Mouse (Mus musculus) heart, postnatal 25 days (tissue): ENCODE data around the gene Eml2. TPM values are rescaled to one million over a fixed set of nuclear protein-coding genes. Genes with fewer than 3 reads are reported as not detected.

ENCODE experiments used
- DNase-seq: peaks from one replicate; pipeline ENCODE4 v3.0.0; 2022; ENCODE audit warnings: low spot score
- intact Hi-C: fragments of 180-260 bp; cut with DNase I; formaldehyde crosslinking; loops from one replicate; pipeline ENCODE4 v1.15.1; 2025
- total RNA-seq, 2 experiments: library from RNA; stranded (reverse); gene quantifications; 2 replicates each; pipeline ENCODE4 v1.2.3; 2021

Gene Eml2
- total RNA-seq, 2 experiments from 2014 or later, result 37.1 to 37.8 TPM

DNA sequence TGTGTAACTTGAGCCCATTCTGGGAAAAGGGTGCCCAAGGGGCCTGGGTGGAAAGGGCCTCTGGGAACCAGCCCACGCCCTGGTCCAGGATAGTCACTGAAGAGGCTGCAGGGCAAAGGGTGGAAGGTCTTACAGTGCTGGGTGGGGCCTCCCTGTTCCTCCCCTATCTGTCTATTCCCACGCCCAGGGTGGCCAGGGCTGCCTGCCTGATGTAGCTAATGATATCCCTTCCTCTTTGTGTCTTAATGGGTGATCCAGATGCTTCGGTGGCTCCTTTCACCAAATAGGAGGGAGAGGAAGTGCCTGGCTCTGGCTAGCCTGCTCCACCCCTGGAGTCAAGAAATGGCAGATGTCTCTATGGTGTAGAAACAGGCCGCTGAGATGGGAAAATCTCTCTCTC lies 48.7 kb downstream of the Eml2 start:
- no peak for DNase-seq
- intact Hi-C loops, result no loop called here

DNA sequence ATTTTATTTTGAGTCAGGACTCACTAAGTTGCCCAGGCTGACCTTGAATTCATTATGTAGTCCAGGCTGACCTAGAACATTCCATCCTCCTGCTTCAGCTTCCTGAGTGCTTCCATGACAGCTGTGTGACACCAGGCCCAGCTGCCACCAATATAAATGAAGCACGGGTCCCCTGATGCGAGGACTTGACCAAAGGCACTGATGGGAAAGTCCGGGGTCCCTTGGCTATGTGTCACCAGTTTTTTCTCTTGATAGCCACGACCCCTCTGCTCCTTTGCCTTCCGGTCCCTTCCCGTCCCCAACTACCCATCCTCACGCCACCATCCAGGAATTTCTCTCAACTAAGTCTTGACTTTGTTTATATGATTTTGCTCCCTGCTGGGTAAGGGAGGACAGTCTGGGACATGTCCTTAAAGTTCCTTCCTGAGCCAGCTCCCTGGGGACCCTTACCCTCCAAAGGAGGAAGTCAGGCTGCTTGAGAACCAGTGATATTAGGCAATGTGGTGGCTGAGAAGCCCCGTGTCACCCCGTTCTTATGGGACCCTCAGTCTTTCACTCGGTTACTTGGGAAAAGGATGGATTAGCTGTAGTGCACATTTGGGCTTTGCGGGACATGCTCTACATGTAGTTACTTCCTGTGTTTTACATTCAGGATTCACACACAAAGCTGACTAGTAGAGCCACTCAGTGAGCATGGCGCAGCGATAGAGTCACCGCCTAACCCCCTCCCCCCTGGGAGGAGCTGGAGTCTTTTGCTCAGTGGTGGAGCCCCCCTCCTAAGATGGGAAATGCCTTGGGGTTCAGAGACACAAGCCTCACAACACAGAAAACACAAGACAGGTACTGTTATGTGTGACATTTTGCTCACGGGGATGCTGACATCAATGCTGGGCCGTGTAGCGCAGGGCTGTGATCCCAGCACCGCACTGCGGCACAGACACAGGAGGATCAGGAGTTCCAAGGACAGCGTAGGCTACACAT lies 50.9 kb downstream of the Eml2 start:
- no peak for DNase-seq
- intact Hi-C loops, result no loop called here

DNA sequence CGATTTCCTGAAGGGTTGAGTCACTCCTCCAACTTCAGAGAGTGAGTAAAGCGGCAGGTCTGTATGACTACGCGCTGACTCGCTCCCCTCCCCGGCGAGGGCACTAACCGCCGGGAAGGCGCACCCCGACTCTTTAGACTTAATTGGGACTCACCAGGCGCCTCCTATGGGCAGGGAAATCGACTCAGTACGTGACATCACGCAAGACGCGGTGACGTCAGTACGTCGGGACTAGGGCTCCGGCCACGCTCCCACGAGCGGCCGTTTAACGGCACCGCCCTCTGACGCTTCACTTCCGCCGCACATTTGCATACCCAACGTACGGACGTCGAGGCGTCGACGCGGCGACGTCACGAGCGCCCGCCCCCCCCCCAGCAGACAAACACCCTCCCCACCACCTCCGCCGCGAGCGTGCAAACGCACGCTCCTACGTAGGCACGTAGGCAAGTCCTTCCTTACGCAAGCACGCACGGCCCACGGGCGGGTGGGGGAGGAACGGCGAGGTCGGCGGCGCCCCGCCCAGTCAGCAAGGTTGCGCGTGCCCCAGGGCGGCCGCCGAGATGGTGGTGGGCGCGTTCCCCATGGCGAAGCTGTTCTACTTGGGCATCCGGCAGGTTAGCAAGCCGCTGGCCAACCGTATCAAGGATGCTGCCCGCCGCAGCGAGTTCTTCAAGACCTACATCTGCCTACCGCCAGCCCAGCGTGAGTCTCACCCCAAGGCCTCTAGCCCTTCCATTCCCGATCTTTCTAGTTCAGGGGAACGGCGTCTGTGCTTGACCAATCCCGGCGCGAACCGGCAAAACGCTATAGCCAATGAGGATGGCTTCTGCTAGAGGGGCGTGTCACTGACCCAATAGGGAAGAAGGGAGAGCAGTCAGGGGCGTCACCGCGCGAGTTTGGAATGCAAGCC lies 51.9 kb downstream of the Eml2 start, which contains the start of gene Opa3:
TSS of gene Opa3 (plus strand) at position 452 of the 910 bp plus-strand sequence.
- DNase-seq, result peak; percentile 99
- intact Hi-C loops, result no loop called here

DNA sequence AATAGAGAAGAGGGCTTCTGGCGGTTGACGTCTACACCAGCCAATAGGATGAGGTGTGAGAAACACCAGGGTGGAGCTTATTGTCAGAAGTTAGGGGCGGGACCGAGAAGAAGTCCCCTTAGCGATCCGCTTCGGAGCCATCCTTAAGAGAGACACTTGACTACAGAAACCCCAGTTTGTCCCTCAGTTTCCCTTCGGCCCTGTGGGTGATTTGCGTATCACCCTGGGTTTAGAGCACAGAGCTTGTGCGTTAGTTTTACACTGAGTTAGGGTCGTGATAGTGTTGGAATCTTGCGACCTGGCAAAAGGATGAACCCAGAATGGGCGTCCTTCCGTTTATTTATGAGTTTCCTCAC lies 52.5 kb downstream of the Eml2 start:
- intact Hi-C loops, result no loop called here
- no peak for DNase-seq

DNA sequence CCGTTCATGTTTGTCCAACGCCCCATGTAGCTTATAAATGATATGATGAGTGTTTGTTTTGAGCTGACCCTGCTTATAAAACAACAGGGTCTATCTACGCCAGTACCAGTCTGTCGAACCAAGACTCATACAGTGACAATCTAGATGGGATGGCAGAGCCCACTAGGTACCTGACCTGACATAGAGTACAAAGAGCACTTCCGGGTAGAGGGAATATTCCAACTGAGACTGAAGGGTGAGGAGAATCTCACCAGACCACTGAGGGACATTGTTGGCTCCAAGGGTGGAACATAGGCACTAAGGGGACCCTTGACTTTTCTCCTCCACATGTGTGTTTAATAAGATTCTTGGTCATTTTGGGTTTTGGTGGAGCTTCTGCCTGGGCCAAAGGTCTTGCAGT lies 53.2 kb downstream of the Eml2 start:
- DNase-seq, result no peak

DNA sequence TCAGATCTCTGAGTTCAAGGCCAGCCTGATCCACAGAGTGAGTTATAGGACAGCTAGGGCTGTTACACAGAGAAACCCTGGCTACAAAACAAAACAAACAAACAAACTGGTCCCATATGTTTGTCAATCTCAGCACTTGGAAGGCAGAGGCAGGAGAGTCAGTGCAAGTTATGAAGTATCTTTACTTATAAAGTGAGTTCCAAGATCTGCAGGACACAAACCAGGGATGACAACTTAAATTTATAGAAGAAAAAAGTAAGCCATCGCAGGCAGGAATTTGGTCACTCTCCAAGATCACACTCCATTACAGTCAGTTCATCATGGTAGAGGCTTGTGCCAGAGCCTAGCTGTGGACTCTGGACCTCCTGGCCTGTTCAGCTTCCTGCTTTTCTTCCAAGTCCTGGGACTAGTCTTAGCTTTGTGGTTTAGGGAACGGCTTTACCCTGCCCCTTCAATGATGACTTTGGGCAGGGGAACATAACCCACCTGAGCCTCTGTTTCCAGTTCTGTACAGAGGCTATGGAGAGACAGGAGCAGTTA lies 53.9 kb downstream of the Eml2 start:
- DNase-seq, result no peak
- intact Hi-C loops, result no loop called here

More for the DNA sequence above, 53.2 kb downstream of the Eml2 start:
- intact Hi-C loops, result no loop called here

DNA sequence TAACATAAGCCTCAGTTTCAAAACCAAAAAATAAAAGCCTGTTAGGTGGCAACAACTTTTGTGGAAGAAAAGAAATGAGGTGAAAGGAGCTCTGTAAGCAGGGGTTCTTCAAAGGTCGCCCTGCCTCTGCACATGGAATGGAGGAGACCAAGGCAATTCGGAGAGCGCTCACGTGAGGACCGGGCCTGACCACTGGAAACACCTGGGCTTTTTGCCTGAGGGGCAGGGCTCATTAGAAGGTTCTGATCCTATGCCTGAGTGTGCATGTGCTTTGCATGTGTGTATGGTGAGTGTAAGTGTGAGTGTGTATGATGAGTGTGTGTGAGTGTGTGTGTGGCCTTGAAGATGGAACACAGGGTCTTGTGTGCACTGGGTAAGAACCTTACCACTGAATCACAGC lies 54.7 kb downstream of the Eml2 start:
- intact Hi-C loops, result no loop called here

DNA sequence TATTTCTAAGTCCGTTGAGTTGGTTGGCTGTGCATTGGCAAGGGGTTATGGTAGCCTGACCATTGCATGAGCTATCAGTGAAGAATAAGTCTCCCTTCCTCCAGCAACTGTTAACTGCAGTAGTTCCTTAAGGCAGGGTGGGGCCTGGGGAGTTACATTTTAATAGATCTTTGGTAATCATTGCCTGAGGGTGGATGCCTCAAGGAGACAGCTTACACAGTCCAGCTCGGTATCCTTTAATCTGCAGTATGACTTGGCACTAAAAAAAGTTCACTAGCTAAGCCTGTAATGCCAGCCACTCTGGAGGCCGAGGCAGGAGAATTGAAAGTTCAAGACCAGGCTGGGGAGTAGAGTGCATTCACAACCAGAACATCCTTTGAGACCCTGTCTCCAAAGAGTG lies 55.6 kb downstream of the Eml2 start:
- intact Hi-C loops, result no loop called here
- no peak for DNase-seq

More for the DNA sequence above, 54.7 kb downstream of the Eml2 start:
- DNase-seq, result no peak

DNA sequence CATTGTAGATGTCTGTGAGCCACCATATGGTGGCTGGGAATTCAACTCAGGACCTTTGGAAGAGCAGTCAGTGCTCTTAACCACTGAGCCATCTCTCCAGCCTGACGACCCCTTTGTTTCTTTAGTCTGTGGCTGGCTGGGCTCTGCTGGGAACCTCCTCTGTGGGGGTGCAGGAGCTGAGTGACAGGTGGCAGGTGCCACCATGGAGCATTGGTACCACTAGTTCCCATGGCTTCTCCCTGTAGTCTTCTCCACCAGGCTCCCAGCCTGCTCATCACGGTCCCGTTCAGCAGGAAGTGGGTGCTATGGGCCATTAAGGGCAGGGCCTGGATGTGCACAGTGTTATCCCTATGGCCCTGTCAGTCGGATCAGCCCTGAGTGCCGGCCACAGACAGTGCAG lies 58.4 kb downstream of the Eml2 start:
- intact Hi-C loops, result no loop called here
- no peak for DNase-seq

DNA sequence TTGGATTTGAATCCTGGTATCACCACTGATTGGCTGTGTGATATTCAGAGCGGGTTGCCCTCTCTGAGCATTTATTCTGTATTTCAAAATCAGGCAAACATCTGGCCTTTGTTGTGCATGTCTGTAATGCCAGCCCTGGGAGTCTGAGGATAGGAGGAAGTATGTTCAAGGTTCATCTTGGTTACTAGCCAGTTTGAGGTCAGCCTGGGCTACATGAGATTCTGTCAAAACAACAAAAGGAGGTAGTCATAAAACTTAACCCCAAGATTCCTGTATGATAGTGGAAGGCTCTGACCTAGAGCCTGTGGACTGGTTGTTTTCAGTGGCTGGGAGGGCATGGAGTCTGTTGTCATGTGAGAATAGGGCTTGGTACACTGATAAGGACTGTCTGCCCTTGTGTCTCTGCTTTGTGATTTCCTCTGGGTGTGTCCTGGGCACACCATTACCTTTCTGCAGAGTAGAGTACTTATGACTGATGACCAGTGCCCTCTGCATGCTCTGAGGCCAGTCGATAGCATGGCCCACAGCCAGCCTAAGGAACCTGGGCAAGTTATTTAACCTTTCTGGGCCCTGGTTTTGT lies 59.0 kb downstream of the Eml2 start:
- no peak for DNase-seq
- intact Hi-C loops, result no loop called here

DNA sequence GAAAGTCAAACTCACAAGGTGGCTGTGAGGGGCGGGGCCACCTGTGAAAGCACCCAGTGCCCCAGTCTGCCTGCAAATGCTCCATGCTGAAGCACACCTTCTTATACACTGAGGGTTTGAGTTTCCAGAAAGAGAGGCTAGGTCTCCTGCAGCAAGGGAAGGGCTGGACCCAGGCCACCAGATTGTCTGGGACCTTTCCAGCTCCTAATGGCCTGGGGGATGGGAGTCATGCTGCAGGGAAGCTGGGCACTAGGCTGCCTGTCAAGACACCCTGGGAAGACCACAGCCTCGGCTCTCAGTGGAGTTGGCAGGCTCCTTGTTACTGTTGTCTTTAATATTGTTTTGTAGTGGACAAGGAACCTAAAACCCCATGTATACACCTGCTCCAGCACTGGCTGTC lies 60.2 kb downstream of the Eml2 start:
- no peak for DNase-seq
- intact Hi-C loops, result no loop called here

DNA sequence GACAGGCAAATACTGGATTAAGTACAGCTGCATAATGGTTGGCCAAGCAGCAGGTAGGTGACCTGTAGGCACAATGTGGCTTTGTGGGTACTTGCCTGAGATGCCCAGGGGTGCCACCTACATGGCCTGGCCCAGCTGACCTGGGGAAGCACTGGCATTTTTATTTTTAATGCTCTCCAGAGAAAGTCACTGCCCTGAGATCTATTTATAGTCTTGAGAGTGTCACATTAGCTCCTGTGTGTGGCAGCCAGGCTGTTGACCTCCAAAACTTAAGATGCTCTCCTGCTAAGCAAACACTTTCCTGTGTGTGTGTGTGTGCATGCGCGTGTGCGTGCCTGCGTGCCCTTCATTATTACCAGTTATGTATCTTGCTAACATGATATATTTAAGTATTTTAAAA lies 62.1 kb downstream of the Eml2 start:
- DNase-seq, result no peak
- intact Hi-C loops, result loop anchor here (2.0 kb wide), 1 partner anchor 104 kb away; no protein-coding TSS in a partner anchor

DNA sequence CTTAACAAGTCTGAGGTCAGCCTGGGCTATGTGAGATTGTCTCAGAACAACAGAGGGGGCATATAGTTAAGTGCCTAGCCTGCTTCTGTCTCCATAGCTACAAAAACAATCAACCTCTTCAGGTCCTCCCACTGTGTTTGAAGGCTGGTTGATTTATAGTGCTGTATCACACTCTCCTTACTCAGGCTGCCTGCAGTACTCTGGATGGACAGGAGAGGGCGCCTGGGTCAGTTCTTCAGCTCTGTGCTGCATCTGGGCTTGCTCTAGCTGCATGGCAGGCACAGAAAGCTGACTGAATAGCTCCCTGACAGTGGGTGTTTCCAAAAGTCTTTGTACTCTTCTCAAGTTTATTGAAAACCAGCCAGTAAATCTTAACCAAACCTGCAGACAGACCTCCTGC lies 63.2 kb downstream of the Eml2 start:
- intact Hi-C loops, result loop anchor here (1.0 to 2.0 kb wide), 2 partner anchors 42 to 103 kb away; no protein-coding TSS in a partner anchor
- peak; percentile 63 for DNase-seq

DNA sequence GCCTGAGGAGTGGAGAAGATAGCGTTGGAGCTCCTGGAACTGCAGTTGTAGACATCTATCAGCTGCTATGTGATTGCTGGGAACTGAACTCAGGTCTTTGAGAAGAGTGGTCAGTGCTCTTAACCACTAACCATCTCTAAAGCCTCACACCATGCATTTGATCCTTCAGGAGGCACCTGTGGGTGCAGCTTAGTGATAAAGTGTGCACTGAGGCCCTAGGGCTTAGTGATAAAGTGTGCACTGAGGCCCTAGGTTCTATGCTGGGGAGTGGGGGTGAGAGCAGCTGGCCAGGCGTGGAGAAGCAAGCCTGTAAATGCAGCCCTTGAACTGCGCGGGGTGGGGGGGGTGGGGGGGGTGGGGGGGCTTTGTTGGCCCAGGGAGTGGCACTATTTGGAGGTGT lies 63.8 kb downstream of the Eml2 start:
- no peak for DNase-seq

DNA sequence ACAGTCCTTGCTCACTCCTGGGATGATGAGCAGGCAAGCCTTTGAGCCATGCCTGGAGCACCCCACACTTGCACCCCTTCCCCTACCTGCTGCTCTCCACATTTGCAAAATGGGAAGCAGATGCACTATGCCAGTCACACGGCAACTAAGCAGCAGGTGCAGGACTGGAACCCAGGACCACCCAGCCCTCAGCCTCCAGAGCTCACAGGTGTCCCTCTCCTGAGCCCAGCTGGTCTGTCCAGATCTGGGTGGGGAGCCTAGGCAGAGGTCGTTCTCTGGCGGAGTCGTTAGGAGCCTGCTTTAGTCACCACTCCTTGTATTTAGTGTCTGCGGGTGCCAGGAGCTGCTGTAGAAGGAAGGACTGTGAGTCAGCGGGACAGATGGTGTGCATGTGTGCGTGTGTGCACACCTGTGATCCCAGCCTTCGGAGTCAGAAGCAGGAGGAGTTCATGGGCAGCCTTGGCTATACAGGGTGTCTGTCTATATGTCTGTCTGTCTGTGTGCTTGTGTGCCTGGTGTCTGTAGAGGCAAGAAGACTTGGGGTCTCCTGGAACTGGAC lies 64.8 kb downstream of the Eml2 start:
- intact Hi-C loops, result no loop called here
- DNase-seq, result no peak

More for the DNA sequence above, 63.8 kb downstream of the Eml2 start:
- intact Hi-C loops, result loop anchor here (1.0 to 2.0 kb wide), 2 partner anchors 41 to 103 kb away; no protein-coding TSS in a partner anchor

DNA sequence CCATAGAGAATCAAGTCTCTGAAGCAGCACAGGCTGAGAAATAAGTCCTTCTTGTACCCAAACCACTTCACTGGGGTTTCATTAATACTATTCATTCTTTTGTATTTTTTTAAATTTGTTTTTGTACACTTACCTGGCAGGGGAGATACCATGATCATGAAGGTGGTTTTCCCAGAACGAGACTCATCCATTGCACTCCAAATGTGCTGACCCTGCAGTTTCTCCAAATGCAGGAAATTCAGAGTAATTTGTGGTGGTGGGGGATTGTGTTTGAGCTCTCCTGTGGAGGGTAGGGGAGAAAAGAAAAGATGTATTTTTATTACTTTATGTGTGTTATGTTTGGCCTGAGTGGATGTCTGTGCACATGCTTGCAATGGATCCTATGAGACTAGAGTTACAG lies 65.8 kb downstream of the Eml2 start:
- intact Hi-C loops, result no loop called here
- DNase-seq, result no peak

DNA sequence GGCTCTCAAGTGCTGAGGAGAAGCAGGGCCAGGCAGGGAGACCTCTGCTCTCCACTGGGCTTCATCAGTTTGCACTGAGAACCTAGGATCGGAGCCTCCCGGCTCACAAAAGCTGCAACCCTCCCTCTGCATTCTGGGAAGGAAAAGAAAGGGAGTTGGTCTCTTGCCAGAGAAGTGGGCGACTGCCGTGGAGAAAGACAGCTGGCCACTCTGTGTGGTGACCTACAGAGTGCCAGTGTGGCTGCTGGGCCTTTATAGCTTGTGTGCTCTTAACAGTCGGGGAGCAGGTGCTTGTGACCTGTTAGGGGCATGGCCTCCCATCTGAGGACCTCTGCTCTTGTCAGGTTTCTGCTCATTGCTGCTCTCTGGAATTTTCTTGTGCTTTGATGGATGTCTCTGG lies 67.6 kb downstream of the Eml2 start:
- intact Hi-C loops, result no loop called here
- DNase-seq, result no peak

DNA sequence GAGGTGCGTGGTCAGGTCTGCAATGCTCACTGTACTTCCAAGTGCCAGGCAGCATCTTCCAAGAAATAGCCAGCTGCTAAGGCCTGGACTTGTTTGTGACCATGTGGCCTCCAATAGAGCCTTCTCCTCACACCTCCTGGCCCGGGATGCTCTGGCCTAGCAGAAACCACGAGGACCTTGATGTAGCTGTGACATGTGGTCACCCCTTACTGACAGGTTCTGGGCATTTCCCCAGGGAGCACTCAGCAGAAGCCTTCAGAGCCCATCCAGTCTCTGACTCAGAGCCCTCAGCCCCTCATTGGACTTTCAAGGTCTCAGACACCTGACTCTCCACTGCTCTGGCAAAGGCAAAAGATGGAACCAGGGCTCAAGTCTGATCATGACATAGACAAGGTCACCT lies 68.9 kb downstream of the Eml2 start:
- no peak for DNase-seq
- intact Hi-C loops, result no loop called here

DNA sequence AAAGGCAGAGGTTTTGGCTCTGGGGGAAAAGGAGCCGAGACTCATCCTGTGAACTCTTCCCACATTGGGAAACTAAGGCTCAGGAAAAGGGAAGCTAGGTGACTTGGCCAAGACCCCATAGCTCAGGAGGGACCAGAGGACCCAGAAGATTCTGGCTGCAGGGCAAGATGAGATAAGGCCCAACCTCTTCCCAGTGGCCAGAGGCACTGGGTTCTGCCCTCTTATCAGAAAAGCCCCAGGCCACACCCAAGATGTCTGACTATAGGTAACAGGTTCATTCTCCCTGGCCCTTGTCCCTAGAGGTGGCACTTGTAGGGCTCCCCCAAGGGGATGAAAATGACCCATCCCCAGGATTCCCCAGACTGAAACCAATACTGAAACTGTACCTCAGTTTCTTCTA lies 70.6 kb downstream of the Eml2 start:
- intact Hi-C loops, result no loop called here
- DNase-seq, result no peak

DNA sequence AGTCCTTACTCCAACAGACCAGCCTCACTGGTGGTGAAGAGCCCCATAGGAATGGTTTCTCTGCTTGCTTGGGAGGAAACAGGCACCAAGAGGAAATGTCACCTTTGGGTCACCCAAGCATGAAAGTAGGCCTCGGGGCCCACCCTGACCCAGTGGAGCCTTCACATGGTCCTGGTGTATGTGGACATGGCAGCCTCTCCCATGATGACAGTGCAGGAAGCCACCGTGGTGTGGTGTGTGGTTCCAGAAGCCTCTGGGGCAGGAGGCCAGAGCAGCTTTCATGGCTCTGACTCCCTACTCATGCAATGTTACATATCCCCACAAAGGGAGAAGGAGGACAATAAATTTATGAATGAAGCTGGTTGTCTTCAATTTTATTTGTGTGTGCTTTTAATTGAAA lies 71.3 kb downstream of the Eml2 start:
- DNase-seq, result no peak
- intact Hi-C loops, result no loop called here
